Mouse (Mus musculus) ovary, adult 18-20 months (tissue): ENCODE results near the gene Mkks.
"Not testable (repeated sequence)": the region's sequence is repeated elsewhere in the genome, so short reads cannot be mapped to it uniquely, and the experiment has no call there.

Source experiments
- DNase-seq: peaks from one replicate; pipeline ENCODE4 v3.0.0; 2022; ENCODE audit warnings: low spot score, mixed read lengths

The Mkks gene

DNA sequence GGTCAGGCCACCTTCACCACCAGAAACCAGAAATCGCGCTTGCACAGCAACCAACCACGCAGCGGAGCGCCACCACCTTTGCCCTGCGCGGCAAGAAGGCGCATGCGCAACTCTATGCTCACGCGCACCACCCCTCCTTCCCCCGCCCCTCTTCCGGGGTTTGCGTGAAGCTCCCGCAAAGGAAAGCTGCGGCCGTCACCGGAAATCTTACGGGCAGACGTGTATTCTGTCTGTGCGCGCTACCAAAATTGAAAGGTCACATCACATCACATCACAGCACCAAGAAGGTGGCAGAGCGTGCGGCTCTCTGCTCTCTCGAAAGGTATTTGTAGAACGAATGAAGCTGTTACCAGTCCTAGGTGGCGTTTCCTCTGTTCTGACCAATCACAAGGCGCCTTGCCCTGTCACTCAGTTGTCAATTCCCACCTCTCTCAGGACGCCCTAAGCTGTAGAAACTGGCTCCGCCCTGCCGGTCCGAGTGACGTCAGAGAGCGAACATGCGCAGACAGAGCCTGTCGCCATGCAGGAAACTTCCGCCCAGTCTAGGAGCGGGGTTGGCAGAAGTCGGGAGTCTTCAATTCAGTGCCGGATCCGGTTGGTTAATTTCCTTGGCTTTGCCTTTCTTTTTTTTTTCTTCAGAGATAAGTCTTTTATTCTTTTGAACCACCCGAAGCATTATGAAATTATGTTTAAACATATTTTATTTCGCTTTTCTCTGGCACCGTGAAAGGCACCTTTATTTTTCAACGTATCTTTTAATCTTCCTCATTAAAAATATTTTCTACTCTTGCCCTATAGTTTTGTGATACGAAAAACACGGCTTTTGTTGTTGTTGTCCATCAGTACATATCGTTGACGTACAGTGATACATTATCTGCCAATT, at the start of gene Mkks, which contains the start of the genes Slx4ip and AL731706.1:
TSS of gene Mkks (minus strand) at position 322 of the 883 bp plus-strand sequence.
TSS of gene Slx4ip (plus strand) at position 151 of the 883 bp plus-strand sequence.
TSS of gene AL731706.1 (minus strand) at position 322 of the 883 bp plus-strand sequence.
- peak; percentile 99 for DNase-seq

GRCm38 (mm10) chr2:136938249-136938648, 47.1 kb upstream of the Mkks start:
- no peak for DNase-seq

DNA sequence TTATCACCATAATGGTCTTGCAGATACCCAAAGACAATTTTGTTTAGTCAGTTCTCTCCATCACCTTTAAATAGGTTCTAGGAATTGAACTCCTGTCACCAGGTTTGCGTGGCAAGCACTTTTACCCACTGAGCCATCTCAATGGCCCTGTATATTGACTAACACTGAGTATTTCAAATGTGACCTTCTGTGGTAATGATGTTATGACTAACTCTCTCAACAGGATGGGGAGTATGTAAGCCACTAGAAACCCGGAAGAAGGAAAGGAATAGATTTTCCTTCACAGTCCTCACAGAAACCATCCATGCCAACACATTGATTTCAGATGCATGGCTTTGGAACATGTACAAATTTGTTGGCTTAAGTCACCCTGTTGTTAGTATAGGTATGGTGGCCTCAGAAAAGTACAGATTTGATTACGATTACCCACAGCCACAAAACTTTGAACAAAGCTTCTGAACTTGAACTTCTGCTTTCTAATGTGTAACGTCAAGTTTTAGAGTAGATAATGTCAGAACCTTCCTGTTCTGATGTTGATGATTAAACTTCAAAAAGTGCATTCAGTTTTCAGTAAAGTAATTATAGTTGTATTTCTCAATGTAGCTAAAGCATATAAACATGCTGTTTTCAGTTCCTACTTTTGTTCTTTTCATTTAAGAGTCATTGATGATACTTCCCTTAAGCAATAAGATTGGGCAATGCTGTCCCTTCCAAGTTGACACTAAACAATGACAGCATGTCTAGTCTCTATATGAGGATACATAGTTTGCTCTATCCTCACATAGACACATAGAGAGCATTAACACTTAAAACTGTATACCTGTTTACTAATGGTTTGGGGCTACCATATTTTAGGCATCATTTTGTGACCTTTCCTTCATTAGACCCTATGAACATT, 45.5 kb upstream of the Mkks start:
- no peak for DNase-seq

- DNase-seq, result no peak
Observed at GRCm38 (mm10) chr2:136921003-136921408, 29.8 kb upstream of the Mkks start.

DNA sequence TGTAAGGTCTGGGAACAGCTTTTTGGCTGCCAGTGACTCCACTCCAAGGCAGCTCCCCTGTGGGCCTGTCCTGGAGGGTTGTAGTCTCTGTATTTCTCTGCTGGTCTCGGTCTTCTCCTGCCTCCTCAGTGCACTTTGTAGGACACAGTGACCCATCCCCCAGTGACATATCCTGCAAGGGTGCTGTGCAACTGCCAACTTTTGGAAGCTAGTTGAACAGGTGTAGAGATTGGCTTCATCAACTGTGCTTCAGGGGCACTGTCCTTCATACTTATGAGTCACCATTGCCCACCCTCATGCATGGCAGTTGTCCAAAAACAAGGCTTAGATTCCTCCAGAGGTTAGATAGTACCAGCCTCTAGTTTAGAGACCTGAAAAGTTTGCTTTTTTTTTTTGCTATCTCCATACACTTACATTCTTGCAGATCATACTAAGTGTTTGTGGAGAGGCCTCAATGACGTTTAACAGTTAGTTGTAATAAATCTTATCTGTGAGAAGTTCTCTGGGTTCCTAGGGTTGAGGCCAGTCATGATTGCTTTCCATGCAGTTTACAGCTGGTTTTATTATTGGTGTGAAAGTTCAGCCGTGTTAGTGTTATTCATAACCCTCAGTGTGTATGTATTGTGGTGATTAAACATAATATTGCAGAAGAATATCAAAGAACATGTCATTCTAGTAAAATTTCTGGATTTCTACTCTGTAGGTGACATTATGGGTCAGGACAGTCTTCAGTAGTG, 29.2 kb upstream of the Mkks start:
- no peak for DNase-seq

- no peak for DNase-seq
Observed at GRCm38 (mm10) chr2:136919433-136919832, 28.2 kb upstream of the Mkks start.

- DNase-seq, result no peak
Observed at GRCm38 (mm10) chr2:136914334-136914902, 23.2 kb upstream of the Mkks start.

DNA sequence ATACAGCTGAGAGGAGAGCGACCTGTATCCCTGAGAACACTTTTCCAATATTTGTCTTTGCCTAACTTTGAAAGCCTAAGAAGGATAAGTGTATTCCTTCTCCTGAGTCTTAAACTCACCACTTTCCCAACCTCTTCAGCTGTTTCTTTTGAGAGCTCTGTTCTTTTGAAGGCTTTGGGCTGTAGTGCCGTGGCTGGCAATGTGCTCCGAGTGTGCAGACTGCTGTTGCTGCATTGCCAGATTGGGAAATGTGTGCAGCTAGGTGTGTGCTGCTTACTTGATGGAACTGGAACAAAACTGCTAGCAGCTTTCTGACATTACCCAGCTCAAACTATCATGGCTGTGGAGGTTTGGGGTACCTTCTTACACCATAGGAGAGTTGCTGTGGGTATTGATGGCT, 21.8 kb upstream of the Mkks start:
- DNase-seq, result no peak

DNA sequence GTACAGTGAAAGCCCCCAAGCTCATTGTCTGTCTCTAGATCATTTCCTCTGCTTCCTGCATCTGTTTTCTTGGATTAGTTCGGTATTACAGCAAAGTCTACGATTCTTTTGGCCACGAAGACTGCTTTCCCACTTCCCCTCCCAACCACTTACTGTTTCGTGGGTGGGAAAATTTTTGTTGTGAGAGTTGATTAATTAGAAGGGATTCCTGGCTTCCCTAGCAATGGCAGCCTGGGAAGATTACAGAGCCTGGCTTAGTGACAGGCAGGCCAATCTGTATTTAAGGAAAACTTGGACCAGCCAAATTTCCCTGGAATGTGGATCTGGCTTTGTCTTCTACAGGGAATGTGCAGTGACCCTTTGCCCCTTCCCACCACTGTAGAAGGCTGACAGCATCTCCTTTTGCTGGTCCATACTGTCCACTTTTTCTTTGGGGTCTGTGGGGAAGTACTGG, 20.8 kb upstream of the Mkks start:
- no peak for DNase-seq

DNA sequence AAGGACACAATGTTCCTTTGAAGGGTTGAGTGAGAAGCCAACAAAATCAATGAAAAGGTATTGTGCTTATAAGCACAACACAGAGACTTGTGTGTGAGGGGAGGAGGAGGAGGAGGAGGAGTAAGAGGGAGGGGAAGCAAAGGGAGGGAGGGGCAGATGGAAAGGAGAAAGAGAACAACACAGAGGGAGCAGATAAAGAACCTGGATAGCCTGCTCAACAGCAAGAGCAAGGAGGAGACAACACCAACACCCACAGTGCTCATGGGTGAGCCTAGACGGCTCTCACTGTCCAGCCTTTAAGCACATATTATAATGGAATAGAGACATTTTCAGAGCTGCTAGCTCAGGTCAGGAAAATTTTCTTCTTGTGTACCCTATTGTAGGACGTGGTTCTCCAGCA, 18.1 kb upstream of the Mkks start:
- no peak for DNase-seq

DNA sequence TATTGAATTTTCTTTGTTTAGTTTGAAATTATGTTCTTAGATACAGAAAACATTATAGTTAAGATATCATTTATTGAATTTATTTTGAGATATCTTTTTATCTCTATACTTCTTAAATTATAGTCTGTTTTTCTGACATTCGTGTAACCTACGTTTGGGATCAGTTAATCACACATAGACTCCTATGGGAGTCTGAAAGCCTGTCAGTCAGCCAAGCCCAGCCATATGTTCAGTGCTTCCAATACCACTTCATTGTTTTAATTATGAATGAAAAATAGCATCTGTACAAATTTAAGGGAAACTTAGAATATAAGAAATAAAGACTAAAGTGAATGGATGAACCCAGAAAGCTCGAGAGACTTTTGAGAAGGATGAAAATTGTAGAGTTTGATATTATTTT, 17.4 kb upstream of the Mkks start:
- DNase-seq, result no peak

DNA sequence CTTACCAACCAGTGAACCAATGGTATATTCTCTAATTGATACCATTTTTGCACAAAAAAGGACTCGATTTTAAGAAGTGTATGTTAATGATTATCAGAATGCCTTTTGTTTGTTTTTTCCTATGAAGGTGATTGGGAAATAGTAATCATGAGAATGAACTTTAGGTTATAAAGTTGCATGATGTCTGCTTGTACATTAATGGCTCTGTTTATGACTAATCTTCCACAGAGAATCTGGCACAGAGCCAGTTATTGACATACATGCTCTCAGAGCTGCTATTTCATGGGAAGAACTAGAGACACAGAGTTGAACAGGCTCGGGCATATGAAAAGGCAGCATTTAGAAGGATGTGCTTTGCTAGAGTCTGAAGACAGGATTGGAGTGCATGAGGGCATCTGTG, 4.9 kb upstream of the Mkks start:
- no peak for DNase-seq

DNA sequence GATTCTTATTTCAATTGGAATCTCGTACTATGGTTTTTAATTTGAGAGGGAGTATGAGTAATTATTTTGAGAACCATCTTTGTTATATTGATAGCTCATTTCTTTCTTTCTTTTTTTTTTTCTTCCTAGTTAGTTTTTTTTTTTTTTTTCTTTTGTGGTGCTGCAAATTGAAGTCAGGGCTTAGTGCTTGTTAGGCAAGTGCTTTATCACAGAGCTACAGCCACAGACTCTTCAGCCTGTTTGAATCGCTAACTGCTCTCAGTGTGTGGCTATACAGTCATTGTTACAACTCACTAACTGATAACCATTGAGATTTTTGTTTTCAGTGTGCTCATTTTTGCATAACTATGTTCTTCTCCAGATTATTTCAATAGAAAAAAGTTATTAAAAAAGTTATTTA, 3.3 kb upstream of the Mkks start:
- no peak for DNase-seq

DNA sequence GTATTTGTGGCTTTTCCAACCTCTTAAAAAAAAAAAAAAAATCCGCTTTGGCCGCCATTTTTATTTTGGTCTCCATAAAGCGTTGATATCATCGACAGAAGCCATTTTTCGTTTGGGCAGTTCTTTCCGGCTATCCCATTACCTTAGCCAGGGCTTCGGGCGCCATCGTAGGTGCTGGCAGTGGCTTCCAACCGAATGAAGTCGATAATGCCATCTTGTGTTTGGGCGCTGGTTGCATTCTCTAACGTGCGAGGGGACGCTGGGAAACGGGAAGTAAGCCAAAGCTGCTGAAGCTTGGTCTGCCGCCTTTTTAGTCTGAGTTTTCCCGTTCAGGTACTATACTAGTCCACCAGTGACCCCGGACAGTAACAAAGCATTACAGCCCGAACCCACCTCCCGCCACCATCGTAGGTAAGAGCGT, 772 bp upstream of the Mkks start:
- peak; percentile 95 for DNase-seq

GRCm38 (mm10) chr2:136890716-136891067, 497 bp downstream of the Mkks start:
- DNase-seq, result not testable (repeated sequence)

DNA sequence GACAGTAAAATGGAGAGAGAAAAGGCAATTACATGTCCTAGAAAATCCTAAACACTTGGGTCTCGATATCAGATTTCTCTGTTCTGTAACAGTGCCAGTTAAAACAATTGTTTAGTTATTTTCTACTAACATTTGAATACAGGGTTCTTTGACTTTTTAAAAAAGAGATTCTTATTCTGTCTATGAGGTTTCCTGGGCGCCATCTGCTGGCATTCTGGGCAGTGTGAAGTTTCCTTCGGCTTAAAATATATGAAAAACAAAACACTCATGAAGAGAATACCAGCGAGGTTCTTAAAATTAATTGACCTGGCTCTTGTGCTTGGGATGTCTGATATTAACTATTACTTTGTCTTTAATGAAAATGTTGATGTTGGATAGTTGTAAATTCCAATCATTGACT, 4.3 kb downstream of the Mkks start:
- no peak for DNase-seq

GRCm38 (mm10) chr2:136885579-136885978, 5.6 kb downstream of the Mkks start, which contains the start of gene AL731706.2:
TSS of gene AL731706.2 (minus strand) at chr2:136885679.
- no peak for DNase-seq

- no peak for DNase-seq
Observed at GRCm38 (mm10) chr2:136854543-136855388, 36.4 kb downstream of the Mkks start.

DNA sequence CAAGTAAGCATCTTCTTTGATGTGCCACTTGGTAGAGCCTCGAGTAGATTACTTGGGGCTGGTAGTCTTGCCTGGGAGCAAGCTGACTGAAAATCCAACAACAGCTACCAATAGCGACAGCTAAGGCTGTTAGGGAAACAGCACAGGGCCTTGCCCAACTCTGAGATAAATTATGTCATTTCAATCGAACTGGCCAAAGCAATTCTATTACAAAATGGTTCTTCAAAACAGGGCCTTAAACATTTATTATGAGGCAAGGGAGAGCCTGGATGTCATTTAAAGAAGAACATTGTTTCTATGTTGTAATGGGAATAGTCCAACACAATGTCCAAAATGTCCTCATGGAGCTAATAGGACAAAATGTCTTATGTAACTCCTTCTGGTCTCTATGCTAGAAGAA, 40.8 kb downstream of the Mkks start:
- no peak for DNase-seq

GRCm38 (mm10) chr2:136837994-136838393, 53.2 kb downstream of the Mkks start:
- DNase-seq, result peak; percentile 2

GRCm38 (mm10) chr2:136835882-136836281, 55.3 kb downstream of the Mkks start:
- DNase-seq, result no peak
